Mouse (Mus musculus): Measurements from ENCODE around the gene Spata9. TPM values are rescaled to one million over a fixed set of nuclear protein-coding genes. Genes with fewer than 3 reads are reported as not detected.
"Not testable (repeated sequence)": the region's sequence is repeated elsewhere in the genome, so short reads cannot be mapped to it uniquely, and the experiment has no call there.

Gene Spata9
- 0.47 and 0.49 TPM in 2 replicates for polyA plus RNA-seq (2015; fragmentation: Nextera tagmentation; extraction: Ambion mirVana)

DNA sequence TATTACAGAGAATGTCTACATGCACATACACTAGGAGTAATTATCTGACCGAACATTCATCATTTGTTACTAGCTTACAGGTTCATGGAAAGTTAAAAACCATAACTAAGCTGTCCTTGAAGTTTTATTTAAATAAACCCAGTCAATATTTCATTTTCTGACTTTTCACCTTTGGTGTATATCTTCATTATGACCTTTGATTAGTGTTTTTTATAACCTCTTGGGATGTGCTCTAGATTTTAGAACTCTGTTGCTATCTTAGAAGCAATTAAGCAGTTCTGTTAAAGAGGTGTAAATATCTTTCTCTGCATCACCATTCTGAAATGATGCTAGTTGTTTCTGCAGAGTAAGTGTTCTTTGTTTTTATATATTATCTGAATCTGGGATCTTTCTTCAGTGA is at the start of gene Spata9:
Spata9 (plus strand) TSS at position 301 of the 400 bp plus-strand sequence.
- no peaks in the 10 kb centered on the region for H3K4me1 ChIP-seq (ENCODE audit: control insufficient read depth, low read depth, low read length)
- no peak within 1 kb of the TSS for H3K27ac ChIP-seq (ENCODE audit: low read length)
- no peak within 1 kb of the TSS for H3K4me2 ChIP-seq (ENCODE audit: low read depth, low read length)
- H3K36me3 ChIP-seq (ENCODE audit: control insufficient read depth, insufficient read depth): no peaks in the 10 kb centered on the region
- WGBS (ENCODE audit: insufficient replicate concordance): 66% methylated on average over 1 of the region's 1 CpGs
- H3K9ac ChIP-seq (ENCODE audit: low read depth, low read length): no peak within 1 kb of the TSS
- no peak for ATAC-seq (ENCODE audit: low read depth)
- H3K9me3 ChIP-seq (replicated peaks; ENCODE audit: control insufficient read depth, low read length): no peaks in the 10 kb centered on the region
- no peaks in the 10 kb centered on the region for H3K27me3 ChIP-seq (ENCODE audit: control insufficient read depth, insufficient read depth, low read depth, low read length)
- H3K4me3 ChIP-seq (ENCODE audit: low read depth, low read length): no peak within 1 kb of the TSS

DNA sequence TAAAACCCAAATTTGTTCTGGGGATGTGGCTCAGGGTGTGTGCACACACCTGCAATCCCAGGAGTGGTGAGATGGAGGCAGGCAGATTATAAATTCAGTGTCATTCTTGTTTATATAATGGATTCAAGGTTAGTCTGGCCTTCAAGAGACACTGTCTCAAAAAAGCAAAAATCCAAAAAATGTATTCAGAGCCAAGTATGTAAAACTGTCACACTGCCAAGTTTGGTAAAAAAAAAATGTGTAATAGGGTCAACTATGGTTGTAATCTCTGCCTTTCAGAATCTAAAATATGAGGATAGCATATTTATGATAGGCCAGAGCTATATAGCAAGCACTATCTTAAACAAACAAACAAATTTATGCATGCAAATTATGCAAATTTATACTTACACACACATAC is 39.0 kb upstream of the Spata9 start:
- Histone ChIP-seq H3K36me3 (ENCODE audit: control insufficient read depth, insufficient read depth) (no peaks in the 10 kb centered on the region), H3K4me2 (ENCODE audit: low read depth, low read length) (no peak overlapping the region), H3K4me1 (ENCODE audit: control insufficient read depth, low read depth, low read length) (no peaks in the 10 kb centered on the region), H3K9me3 (replicated peaks; ENCODE audit: control insufficient read depth, low read length) (no peaks in the 10 kb centered on the region), H3K9ac (ENCODE audit: low read depth, low read length) (no peak overlapping the region), H3K27ac (ENCODE audit: low read length) (no peak overlapping the region), H3K4me3 (ENCODE audit: low read depth, low read length) (no peak overlapping the region), H3K27me3 (ENCODE audit: control insufficient read depth, insufficient read depth, low read depth, low read length) (no peaks in the 10 kb centered on the region)
- no peak for ATAC-seq (ENCODE audit: low read depth)

- 82% methylated on average over 5 of the region's 5 CpGs for WGBS (ENCODE audit: insufficient replicate concordance)
- not testable (repeated sequence) for H3K36me3 ChIP-seq (ENCODE audit: control insufficient read depth, insufficient read depth); H3K27ac ChIP-seq (ENCODE audit: low read length); H3K27me3 ChIP-seq (ENCODE audit: control insufficient read depth, insufficient read depth, low read depth, low read length); ATAC-seq (ENCODE audit: low read depth); H3K4me2 ChIP-seq (ENCODE audit: low read depth, low read length); H3K4me3 ChIP-seq (ENCODE audit: low read depth, low read length); H3K9ac ChIP-seq (ENCODE audit: low read depth, low read length); H3K9me3 ChIP-seq (replicated peaks; ENCODE audit: control insufficient read depth, low read length); H3K4me1 ChIP-seq (ENCODE audit: control insufficient read depth, low read depth, low read length)
Measured at GRCm38 (mm10) chr13:75929071-75929470, 37.9 kb upstream of the Spata9 start.

DNA sequence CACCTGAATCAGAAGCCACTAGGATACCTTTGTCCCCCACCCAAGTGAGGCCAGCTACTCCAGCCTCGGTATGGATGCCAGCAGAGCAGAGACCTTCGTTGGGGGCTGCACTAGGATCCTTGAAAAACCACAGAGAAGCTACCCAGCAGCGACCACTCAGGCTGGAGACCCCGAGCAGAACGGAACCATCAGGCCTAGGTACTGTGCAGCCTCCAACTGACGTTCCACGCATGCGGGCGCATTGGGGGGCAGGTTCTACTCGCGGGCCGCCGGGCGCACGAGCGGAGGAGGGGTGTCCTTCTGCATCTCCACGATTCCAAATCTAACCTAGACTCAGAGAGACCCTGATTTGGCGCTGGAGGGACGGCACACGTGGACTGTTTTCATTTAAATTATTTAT is 36.9 kb upstream of the Spata9 start:
- no peak for ATAC-seq (ENCODE audit: low read depth)
- Histone ChIP-seq H3K9me3 (replicated peaks; ENCODE audit: control insufficient read depth, low read length) (no peaks in the 10 kb centered on the region), H3K27ac (ENCODE audit: low read length) (no peak overlapping the region), H3K27me3 (ENCODE audit: control insufficient read depth, insufficient read depth, low read depth, low read length) (no peaks in the 10 kb centered on the region), H3K4me3 (ENCODE audit: low read depth, low read length) (no peak overlapping the region), H3K9ac (ENCODE audit: low read depth, low read length) (no peak overlapping the region), H3K4me1 (ENCODE audit: control insufficient read depth, low read depth, low read length) (no peaks in the 10 kb centered on the region), H3K4me2 (ENCODE audit: low read depth, low read length) (no peak overlapping the region), H3K36me3 (ENCODE audit: control insufficient read depth, insufficient read depth) (no peaks in the 10 kb centered on the region)
- WGBS (ENCODE audit: insufficient replicate concordance): 81% methylated on average over 20 of the region's 20 CpGs

- Histone ChIP-seq H3K4me3 (ENCODE audit: low read depth, low read length) (no peak overlapping the region), H3K9ac (ENCODE audit: low read depth, low read length) (no peak overlapping the region), H3K27me3 (ENCODE audit: control insufficient read depth, insufficient read depth, low read depth, low read length) (no peaks in the 10 kb centered on the region), H3K36me3 (ENCODE audit: control insufficient read depth, insufficient read depth) (no peaks in the 10 kb centered on the region), H3K4me1 (ENCODE audit: control insufficient read depth, low read depth, low read length) (no peaks in the 10 kb centered on the region), H3K4me2 (ENCODE audit: low read depth, low read length) (no peak overlapping the region), H3K9me3 (replicated peaks; ENCODE audit: control insufficient read depth, low read length) (no peaks in the 10 kb centered on the region), H3K27ac (ENCODE audit: low read length) (no peak overlapping the region)
- no peak for ATAC-seq (ENCODE audit: low read depth)
- 43% methylated on average over 2 of the region's 2 CpGs for WGBS (ENCODE audit: insufficient replicate concordance)
Measured at GRCm38 (mm10) chr13:75930660-75931059, 36.3 kb upstream of the Spata9 start.

- Histone ChIP-seq H3K4me2 (ENCODE audit: low read depth, low read length) (no peak overlapping the region), H3K4me1 (ENCODE audit: control insufficient read depth, low read depth, low read length) (no peaks in the 10 kb centered on the region), H3K4me3 (ENCODE audit: low read depth, low read length) (no peak overlapping the region), H3K27ac (ENCODE audit: low read length) (no peak overlapping the region), H3K27me3 (ENCODE audit: control insufficient read depth, insufficient read depth, low read depth, low read length) (no peaks in the 10 kb centered on the region), H3K36me3 (ENCODE audit: control insufficient read depth, insufficient read depth) (no peaks in the 10 kb centered on the region), H3K9me3 (replicated peaks; ENCODE audit: control insufficient read depth, low read length) (no peaks in the 10 kb centered on the region), H3K9ac (ENCODE audit: low read depth, low read length) (no peak overlapping the region)
- peak; percentile 94 for ATAC-seq (ENCODE audit: low read depth)
- WGBS (ENCODE audit: insufficient replicate concordance): 14% methylated on average over 5 of the region's 5 CpGs
Measured at GRCm38 (mm10) chr13:75931073-75931472, 35.9 kb upstream of the Spata9 start.

DNA sequence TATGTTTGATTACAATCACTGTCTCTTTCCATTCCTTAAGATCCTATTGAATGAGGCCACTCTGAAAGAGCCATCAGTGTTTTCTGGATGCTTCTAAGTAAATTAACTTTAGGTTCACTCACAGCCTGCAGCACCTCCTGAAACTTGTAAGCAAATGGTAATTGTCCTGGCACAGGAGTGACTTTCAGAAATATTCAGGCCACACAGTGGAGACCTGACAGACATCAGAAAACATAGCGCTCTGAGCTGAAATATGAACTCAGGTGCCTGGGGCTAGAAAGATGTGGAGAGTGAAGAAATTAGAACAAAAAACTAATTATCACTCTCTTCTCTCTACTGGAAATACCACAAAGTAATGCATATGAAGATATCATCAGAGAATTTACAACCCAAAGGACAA is 33.7 kb upstream of the Spata9 start:
- Histone ChIP-seq H3K4me2 (ENCODE audit: low read depth, low read length) (no peak overlapping the region), H3K4me3 (ENCODE audit: low read depth, low read length) (no peak overlapping the region), H3K36me3 (ENCODE audit: control insufficient read depth, insufficient read depth) (no peaks in the 10 kb centered on the region), H3K9ac (ENCODE audit: low read depth, low read length) (no peak overlapping the region), H3K9me3 (replicated peaks; ENCODE audit: control insufficient read depth, low read length) (no peaks in the 10 kb centered on the region), H3K4me1 (ENCODE audit: control insufficient read depth, low read depth, low read length) (no peaks in the 10 kb centered on the region), H3K27ac (ENCODE audit: low read length) (no peak overlapping the region), H3K27me3 (ENCODE audit: control insufficient read depth, insufficient read depth, low read depth, low read length) (no peaks in the 10 kb centered on the region)
- ATAC-seq (ENCODE audit: low read depth): no peak
- WGBS (ENCODE audit: insufficient replicate concordance): 76% methylated on average over 1 of the region's 1 CpGs

DNA sequence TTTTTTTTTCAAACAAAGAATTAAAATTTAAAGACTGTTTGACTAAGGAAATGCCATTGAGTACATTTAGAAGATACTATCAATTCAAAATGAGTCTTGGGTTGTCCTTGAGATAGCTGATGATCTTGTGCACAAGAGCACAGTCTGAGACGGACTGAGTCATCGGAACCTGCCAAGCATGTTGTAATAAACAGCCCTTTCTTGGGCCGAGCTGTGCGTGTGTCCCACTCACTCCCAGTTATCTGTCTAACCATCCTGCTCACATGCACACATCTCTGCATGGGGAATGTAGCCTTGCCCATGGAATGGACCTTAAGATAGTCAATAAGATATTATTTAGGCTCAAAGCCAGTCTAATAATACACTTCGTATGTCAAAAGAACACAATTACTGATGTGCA is 28.1 kb upstream of the Spata9 start:
- no peak overlapping the region for H3K4me2 ChIP-seq (ENCODE audit: low read depth, low read length)
- H3K4me3 ChIP-seq (ENCODE audit: low read depth, low read length): no peak overlapping the region
- H3K27ac ChIP-seq (ENCODE audit: low read length): no peak overlapping the region
- 67% methylated on average over 5 of the region's 5 CpGs for WGBS (ENCODE audit: insufficient replicate concordance)
- no peak for ATAC-seq (ENCODE audit: low read depth)
- no peaks in the 10 kb centered on the region for H3K9me3 ChIP-seq (replicated peaks; ENCODE audit: control insufficient read depth, low read length)
- H3K36me3 ChIP-seq (ENCODE audit: control insufficient read depth, insufficient read depth): no peaks in the 10 kb centered on the region
- no peaks in the 10 kb centered on the region; the same call in 1 of the 2 replicates for H3K4me1 ChIP-seq (ENCODE audit: control insufficient read depth, low read depth, low read length)
- H3K9ac ChIP-seq (ENCODE audit: low read depth, low read length): no peak overlapping the region
- peaks cover 12% of the 10 kb centered on the region for H3K27me3 ChIP-seq (ENCODE audit: control insufficient read depth, insufficient read depth, low read depth, low read length)

GRCm38 (mm10) chr13:75940791-75941517 is 26.0 kb upstream of the Spata9 start:
- Histone ChIP-seq H3K4me1 (ENCODE audit: control insufficient read depth, low read depth, low read length) (peaks cover 3% of the 10 kb centered on the region), H3K4me2 (ENCODE audit: low read depth, low read length) (no peak overlapping the region), H3K27ac (ENCODE audit: low read length) (no peak overlapping the region), H3K4me3 (ENCODE audit: low read depth, low read length) (no peak overlapping the region), H3K36me3 (ENCODE audit: control insufficient read depth, insufficient read depth) (no peaks in the 10 kb centered on the region), H3K9me3 (replicated peaks; ENCODE audit: control insufficient read depth, low read length) (no peaks in the 10 kb centered on the region), H3K9ac (ENCODE audit: low read depth, low read length) (no peak overlapping the region), H3K27me3 (ENCODE audit: control insufficient read depth, insufficient read depth, low read depth, low read length) (peaks cover 12% of the 10 kb centered on the region)
- no peak for ATAC-seq (ENCODE audit: low read depth)
- 47% methylated on average over 2 of the region's 2 CpGs for whole genome bisulfite sequencing (ENCODE audit: insufficient replicate concordance)
